Mouse (Mus musculus) retina, adult 2 months (tissue): ENCODE measurements around the gene Sugp2.
"Not testable (repeated sequence)": the region's sequence is repeated elsewhere in the genome, so short reads cannot be mapped to it uniquely, and the experiment has no call there.

Experiments
- DNase-seq: peaks from one replicate; pipeline ENCODE4 v3.0.0-alpha.2; 2012; ENCODE audit warnings: low read depth, low spot score

The Sugp2 gene

GRCm38 (mm10) chr8:70234080-70234780, at the start of gene Sugp2, which contains the start of gene Armc6:
Sugp2 (plus strand) TSS chr8:70234226.
Armc6 (minus strand) TSS chr8:70234466.
- peak; percentile 92 for DNase-seq

DNA sequence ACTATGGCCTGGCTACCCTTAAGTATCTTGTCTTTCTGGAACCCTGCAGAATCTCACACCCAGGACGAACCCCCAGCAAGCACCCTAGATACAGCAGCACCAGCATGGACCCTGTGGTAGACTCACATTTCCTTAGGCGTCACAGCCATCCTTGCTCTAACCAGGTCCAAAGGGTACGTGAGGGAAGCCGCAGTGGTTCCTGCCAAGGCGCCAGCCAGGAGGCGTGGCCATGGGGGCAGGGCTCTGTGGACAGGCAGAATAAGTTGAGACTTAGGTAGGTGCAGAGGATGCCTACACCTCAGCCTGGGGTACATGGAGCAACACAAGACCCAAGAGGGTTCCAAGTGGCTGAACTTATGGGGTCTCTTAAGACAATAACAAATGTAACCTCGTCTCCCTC, 45.3 kb upstream of the Sugp2 start:
- DNase-seq: no peak

- DNase-seq: no peak
Observed at GRCm38 (mm10) chr8:70193238-70193637, 40.8 kb upstream of the Sugp2 start.

DNA sequence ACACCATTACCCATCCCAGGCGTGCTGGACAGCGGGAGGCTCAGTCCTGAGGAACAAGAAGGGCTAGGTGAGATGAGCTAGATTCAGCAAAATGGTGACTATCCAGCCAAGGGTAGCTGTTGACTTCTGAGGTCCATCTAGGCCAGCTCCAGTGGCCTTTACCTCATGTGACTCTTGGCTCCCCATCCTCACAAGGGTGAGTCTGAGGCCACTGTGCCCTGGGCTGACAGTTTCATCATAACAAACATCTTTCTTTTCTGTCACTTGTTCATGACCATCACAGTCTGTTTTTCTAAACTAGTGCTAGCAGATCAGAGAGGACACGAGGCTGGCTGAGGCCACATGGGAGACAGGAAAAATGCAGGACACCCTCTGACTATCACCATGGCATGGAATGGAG, 39.8 kb upstream of the Sugp2 start:
- no peak for DNase-seq

- no peak for DNase-seq
Observed at GRCm38 (mm10) chr8:70195762-70196161, 38.3 kb upstream of the Sugp2 start.

DNA sequence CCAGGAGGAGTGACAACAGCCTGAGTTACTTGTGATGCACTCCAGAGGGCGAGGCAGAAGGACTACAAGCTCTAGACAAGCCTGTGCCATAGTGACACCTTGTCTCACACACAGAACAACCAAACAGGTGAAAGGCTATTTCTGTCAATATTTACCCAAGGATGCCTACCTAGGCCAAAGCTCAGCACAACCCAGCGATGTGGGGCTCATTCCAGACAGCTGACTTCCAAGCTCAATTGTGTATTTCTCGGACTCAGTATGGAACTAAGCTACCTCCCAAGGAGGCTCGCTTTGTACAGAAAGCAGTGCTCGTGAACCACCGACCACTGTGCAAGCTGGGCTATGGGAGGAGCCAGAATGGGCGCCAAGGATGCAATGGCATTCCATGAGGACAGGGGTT, 36.4 kb upstream of the Sugp2 start:
- DNase-seq: no peak

DNA sequence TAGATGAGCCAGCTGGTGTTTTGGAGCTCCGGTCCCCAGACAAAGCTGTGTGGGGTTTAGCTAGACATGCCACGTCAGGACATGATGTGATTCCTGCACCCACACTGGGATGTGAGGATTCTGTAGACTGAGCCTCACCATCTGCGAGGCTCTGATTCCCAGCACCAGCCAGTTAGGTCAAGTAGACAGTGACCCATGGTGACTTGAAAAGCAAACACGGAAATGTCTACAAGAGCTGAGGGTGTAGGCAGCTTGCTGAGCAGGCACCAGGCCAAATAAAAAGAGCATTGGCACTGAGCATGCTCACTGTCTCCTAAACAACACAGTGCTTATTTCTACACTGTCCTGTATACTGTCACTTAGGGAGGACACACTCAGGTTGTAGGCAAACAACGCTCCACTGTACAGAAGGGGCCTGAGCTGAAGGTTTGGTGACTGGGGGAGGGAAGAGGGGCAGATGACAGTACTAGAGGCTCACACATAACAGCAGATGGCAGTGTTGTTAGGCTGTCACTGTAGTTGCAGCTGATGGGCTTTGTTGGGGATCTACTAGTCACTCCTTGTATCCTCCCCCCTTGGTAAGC, 33.8 kb upstream of the Sugp2 start:
- no peak for DNase-seq

- DNase-seq: no peak
Observed at GRCm38 (mm10) chr8:70201417-70201816, 32.6 kb upstream of the Sugp2 start.

GRCm38 (mm10) chr8:70203072-70203471, 31.0 kb upstream of the Sugp2 start:
- DNase-seq: no peak

DNA sequence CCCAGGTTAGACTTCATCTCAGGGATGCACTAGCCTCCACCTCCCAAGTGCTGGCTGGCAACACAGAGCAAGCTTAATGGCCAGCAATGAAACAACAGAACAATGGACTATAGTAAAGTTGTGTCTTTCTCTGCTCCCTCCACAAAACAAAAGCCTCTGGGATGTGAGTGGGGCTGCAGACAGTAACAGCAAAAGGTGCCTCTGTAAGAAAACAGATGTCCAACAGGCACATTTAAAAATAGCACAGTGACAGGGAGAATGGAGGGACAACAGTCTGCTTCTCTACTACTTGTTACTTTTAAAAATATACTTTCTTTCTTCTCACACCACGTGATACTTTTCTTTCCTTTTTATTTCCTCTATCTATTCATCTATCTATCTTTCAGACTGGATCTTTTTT, 29.3 kb upstream of the Sugp2 start:
- DNase-seq: no peak

- no peak for DNase-seq
Observed at GRCm38 (mm10) chr8:70208130-70208529, 25.9 kb upstream of the Sugp2 start.

DNA sequence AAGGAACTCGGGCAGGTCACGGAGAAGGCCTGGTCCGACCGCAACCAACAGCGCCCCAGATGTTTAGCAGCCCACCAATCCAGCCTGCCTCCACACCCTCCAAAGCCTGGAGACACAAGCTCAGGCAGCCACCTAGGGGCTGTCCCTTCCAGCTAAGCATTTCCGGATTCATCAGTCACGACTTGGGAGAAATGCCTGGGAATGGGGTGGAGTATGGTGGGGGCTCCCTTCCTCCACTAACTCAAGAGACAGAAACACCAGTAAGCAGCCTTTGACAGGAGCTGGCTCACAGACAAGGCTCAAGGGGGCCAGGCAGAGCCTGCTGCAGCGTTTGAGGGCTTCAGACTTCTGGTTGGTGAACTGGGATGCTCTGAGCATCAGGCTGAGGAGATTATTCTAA, 23.5 kb upstream of the Sugp2 start:
- no peak for DNase-seq

DNA sequence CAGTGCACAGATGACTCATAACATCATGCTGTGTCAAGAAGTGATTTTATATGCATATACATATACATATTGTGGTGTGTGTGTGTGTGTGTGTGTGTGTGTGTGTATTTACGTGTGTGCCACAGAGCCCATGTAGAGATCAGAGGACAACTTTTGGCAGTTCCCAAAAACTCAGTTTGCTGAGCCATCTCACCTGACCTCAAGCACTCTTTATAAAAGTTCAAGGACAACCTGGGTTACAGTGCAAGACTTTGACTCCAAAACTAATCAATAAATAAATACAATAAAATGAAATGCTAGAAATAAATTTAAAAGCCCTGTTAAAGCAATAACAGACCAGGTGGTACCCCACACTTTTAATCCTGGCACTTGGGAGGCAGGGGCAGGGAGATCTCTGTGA, 22.8 kb upstream of the Sugp2 start:
- DNase-seq: no peak

- DNase-seq: no peak
Observed at GRCm38 (mm10) chr8:70211726-70212111, 22.3 kb upstream of the Sugp2 start.

DNA sequence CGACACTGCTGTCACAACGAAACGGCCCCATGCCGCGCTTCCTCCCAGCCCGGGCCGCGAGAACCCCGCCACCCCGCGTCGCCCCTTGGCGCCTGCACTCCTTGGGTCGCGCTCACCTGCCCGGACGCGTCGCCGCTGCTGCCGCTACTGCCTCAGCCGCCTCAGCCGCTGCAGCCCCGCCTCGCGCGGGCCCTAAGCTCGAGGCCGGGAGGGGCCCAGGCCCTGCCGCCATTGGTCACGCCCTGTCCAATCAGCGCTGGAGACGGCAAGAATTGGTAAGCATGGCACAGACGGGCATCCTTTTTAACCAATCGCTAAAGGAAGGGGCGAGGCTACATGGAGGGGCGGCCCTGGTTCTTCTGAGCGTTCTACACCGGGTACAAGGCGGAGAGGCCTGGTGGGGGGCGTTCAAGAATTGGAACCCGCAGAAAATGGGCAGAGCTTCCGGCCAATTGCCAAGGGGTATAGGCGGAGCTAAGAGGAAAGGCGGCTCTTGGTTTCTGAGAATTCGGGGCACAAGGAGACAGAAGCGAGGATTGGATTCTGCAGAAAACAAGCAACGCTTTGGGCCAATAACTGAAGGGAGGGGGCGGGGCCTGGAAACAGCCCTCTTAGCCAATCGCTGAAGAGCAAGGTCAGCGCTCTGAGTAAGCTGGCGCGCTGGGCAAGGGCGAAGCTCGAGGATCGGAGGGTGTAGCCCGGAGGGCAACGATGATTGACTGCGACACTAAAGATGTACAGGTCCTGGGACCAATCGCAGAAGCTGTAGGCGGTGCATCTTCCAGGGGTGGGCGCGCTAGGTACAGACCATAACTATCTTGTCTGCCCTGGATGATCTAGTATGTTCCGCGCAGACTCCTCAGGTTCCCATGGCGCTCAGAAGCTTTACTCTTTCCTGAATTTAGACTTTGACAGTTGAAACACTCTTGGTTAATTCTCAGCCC, 21.6 kb upstream of the Sugp2 start, which contains the start of gene Slc25a42:
Slc25a42 (minus strand) TSS at position 194 of the 944 bp plus-strand sequence.
- peak; percentile 98 for DNase-seq

DNA sequence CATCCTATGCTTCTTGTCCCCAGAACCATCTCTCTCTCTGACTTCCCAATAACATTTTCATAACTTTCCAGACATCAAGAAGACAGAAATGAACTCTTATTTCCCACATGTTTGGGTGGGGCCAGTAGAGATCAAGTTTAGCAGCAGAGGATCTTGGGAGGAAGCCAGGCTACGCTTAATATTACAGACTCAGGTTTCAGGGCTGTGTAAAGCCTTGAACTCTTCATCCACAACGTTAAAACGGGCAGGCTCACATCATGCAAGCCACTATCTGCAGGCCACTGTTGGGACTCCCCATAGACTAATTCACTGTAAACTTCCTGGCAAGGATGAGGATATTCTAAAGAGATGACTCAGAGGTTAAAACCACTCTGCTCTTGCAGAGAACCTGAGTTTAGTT, 19.6 kb upstream of the Sugp2 start:
- no peak for DNase-seq

DNA sequence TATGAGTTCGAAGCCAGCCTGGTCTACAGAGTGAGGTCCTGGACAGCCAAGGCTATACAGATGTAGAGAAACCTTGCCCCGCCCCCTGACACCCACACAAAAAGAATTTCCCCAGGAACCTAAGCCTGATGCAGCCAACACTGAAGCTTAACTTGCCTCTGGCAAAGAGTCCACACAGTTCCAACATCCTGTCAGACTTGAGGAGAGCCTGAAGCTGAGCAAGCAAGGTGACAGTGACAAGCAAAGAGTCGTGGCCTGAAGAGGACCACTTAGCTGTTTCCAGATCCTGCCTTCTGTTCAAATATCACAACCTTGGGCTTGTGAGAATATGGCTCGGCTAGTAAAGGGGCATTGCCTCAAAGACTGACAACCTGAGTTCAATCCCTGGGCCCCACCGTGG, 18.9 kb upstream of the Sugp2 start:
- DNase-seq: no peak

DNA sequence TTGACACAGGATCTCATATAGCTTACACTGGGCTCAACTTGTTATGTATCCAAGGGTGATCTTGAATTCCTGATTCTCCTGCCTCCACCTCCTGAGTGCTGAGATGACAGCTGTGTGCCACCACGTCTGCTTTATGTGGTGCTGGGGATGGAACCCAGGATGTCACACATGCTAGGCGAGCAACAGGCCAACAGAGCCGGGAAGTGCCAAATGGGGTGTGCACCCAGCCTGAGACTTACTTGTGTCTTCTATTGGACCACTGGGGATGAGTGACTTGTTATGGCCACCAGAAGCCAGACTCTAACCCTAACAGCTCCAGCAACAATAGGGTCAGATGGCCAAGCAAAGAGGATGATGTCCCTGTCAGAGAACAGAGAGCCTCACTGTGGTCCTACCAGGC, 17.9 kb upstream of the Sugp2 start:
- DNase-seq: not testable (repeated sequence)

GRCm38 (mm10) chr8:70216566-70216965, 17.5 kb upstream of the Sugp2 start:
- no peak for DNase-seq

- DNase-seq: no peak
Observed at GRCm38 (mm10) chr8:70217441-70217840, 16.6 kb upstream of the Sugp2 start.

DNA sequence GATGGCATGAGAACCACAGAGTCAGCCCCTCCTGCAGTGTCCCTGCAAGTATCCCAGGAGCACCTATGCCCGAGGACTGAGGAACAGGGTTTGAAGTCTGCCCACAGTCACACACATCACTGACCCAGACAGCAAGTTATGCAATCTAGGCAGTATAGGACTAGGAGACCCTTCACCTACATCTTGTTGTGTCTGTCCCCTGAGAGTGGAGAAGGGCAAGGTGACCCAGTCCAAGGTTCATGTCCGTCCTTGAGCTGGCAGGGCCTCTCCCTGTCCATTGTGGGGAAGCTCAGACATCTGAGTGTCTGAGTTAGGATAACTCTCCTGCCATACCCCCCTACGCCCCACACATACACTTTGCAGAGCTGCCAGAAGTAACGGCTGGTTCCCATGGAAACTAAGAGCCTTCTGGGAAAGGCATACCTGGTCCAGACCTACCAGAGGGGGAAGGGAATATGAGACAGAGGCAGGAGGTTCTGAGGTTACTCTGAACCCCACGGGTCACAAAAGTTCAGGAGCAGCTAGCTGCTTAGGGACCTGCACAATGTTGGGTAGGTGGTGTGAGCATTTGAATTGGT, 14.8 kb upstream of the Sugp2 start:
- no peak for DNase-seq

DNA sequence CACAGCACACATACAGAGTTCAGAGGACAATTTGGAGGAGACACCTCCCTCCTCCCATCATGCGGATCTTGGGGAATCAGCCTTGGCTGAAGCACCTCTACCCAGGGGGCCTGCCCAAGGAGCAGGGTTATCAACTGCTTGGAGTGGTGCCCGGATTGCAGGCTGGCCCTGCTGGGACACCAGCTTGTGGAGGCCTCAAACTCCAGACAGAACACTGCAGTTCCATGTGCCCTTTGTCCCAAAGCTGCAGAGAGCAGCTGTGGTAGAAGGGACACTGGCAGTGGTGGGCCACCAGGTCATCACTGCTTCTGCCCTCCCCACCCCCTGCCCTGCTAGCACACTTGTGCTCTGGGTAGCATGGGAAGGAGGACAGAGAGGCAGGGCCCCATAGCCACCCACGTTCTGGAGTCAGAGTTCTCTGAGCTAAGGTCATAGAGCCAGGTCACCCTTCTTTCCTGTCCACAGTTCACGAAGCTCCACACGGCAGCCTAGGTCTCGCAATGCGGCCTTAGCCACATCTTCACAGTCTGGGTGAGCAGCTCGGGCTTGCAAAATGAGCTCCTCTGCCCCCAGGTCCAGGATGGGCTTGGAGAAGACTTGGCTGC, 13.7 kb upstream of the Sugp2 start:
- DNase-seq: no peak
